Mouse (Mus musculus): ENCODE results near the gene Apol11a. TPM values are rescaled to one million over a fixed set of nuclear protein-coding genes. Genes with fewer than 3 reads are reported as not detected.

The Apol11a gene
- polyA plus RNA-seq, 1 experiment from 2014 or later, result not detected

Other genes starting within 250 kb of the Apol11a start
- 136 and 156 TPM in 2 replicates for gene Rbfox2, start 201.3 kb upstream of the Apol11a start, polyA plus RNA-seq (2015; fragmentation: Nextera tagmentation; extraction: Ambion mirVana)
- gene Apol7a, start 109.2 kb upstream of the Apol11a start, polyA plus RNA-seq (2015; fragmentation: Nextera tagmentation; extraction: Ambion mirVana), result 0.29 TPM in 1 of 2 replicates, not detected in the other
- 0.41 and 0.43 TPM in 2 replicates for gene Apol9a, start 97.1 kb upstream of the Apol11a start, polyA plus RNA-seq (2015; fragmentation: Nextera tagmentation; extraction: Ambion mirVana)
- gene Apol7b, start 60.8 kb upstream of the Apol11a start, polyA plus RNA-seq (2015; fragmentation: Nextera tagmentation; extraction: Ambion mirVana), result not detected in 2 replicates
- gene Apol10a, start 31.2 kb upstream of the Apol11a start, polyA plus RNA-seq (2015; fragmentation: Nextera tagmentation; extraction: Ambion mirVana), result not detected in 2 replicates
- not detected in 2 replicates for gene Apol7c, start 25.0 kb downstream of the Apol11a start, polyA plus RNA-seq (2015; fragmentation: Nextera tagmentation; extraction: Ambion mirVana)
- not detected in 2 replicates for gene 1700025B11Rik, start 53.6 kb downstream of the Apol11a start, polyA plus RNA-seq (2015; fragmentation: Nextera tagmentation; extraction: Ambion mirVana)
- gene Apol10b, start 87.9 kb downstream of the Apol11a start, polyA plus RNA-seq (2015; fragmentation: Nextera tagmentation; extraction: Ambion mirVana), result not detected in 2 replicates
- gene Gm36245, start 91.0 kb downstream of the Apol11a start, polyA plus RNA-seq (2015; fragmentation: Nextera tagmentation; extraction: Ambion mirVana), result not detected in 2 replicates
- 0.08 TPM in 1 of 2 replicates, not detected in the other for gene Apol11b, start 135.0 kb downstream of the Apol11a start, polyA plus RNA-seq (2015; fragmentation: Nextera tagmentation; extraction: Ambion mirVana)
- 0.08 TPM in 1 of 2 replicates, not detected in the other for gene Apol7e, start 190.6 kb downstream of the Apol11a start, polyA plus RNA-seq (2015; fragmentation: Nextera tagmentation; extraction: Ambion mirVana)
- gene Apol9b, start 220.8 kb downstream of the Apol11a start, polyA plus RNA-seq (2015; fragmentation: Nextera tagmentation; extraction: Ambion mirVana), result 0.31 TPM in 1 of 2 replicates, not detected in the other
- not detected in 2 replicates for gene Apol8, start 248.7 kb downstream of the Apol11a start, polyA plus RNA-seq (2015; fragmentation: Nextera tagmentation; extraction: Ambion mirVana)